Mouse (Mus musculus): ENCODE measurements at regions not wholly inside any gene's neighbourhood (a gene's known extent, or its start where the extent isn't known, plus 50 kb on each side); places are given as distances from the start of the nearest gene placed in this dataset.
"Not testable (repeated sequence)": the region's sequence is repeated elsewhere in the genome, so short reads cannot be mapped to it uniquely, and the experiment has no call there.

DNA sequence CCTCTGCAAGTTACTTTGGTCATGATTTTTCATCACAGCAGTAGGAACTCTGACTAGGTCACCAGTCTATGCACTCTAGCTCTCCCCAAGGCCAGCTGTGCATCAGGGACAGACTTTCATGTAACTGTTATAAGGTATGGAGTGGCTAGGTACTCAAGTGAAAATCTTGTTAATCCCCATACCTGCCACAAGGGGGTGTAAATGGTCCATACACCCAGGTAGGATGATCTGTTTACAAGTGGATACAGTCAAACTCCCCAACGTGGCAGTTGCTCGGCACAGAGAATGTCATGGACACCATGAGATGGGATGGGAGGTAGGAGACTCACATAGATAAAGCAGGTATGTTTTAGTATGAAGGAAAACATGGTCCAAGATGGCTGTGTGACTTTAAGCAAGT lies 187.2 kb upstream of the 5730507C01Rik start:
- not testable (repeated sequence) for H3K4me2 ChIP-seq (replicated peaks; ENCODE audit: low read depth); ATAC-seq; H3K36me3 ChIP-seq (ENCODE audit: control insufficient read depth, insufficient read depth); H3K27ac ChIP-seq (ENCODE audit: low read depth, low read length); H3K9ac ChIP-seq (ENCODE audit: low read depth, low read length); H3K27me3 ChIP-seq (replicated peaks; ENCODE audit: control insufficient read depth, insufficient read depth, low read length); H3K4me1 ChIP-seq (replicated peaks; ENCODE audit: control insufficient read depth, insufficient read depth, low read length); H3K4me3 ChIP-seq (ENCODE audit: low read depth, low read length); H3K9me3 ChIP-seq (ENCODE audit: control insufficient read depth)
- WGBS, result 86% methylated on average over 2 of the region's 2 CpGs

DNA sequence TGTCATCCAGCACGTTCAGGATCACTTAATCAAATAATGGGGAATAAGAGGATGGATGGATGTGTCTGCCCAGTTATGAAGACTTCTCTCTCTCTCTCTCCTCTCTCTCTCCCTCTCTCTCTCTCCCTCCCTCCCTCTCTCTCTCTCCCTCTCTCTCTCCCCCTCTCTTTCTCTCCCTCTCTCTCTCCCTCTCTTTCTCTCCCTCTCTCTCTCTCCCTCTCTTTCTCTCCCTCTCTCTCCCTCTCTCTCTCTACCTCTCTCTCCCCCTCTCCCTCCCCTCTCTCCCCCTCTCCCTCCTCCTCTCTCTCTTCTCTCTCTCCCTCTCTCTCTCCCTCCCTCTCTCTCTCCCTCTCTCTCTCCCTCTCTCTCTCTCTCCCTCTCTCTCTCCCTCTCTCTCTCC lies 167.6 kb upstream of the 5730507C01Rik start:
- not testable (repeated sequence) for H3K27ac ChIP-seq (ENCODE audit: low read depth, low read length); H3K9ac ChIP-seq (ENCODE audit: low read depth, low read length); H3K4me2 ChIP-seq (replicated peaks; ENCODE audit: low read depth); H3K27me3 ChIP-seq (replicated peaks; ENCODE audit: control insufficient read depth, insufficient read depth, low read length); H3K4me3 ChIP-seq (ENCODE audit: low read depth, low read length); H3K4me1 ChIP-seq (replicated peaks; ENCODE audit: control insufficient read depth, insufficient read depth, low read length); H3K9me3 ChIP-seq (ENCODE audit: control insufficient read depth); H3K36me3 ChIP-seq (ENCODE audit: control insufficient read depth, insufficient read depth); ATAC-seq
- WGBS, result 65% methylated on average over 1 of the region's 1 CpGs

DNA sequence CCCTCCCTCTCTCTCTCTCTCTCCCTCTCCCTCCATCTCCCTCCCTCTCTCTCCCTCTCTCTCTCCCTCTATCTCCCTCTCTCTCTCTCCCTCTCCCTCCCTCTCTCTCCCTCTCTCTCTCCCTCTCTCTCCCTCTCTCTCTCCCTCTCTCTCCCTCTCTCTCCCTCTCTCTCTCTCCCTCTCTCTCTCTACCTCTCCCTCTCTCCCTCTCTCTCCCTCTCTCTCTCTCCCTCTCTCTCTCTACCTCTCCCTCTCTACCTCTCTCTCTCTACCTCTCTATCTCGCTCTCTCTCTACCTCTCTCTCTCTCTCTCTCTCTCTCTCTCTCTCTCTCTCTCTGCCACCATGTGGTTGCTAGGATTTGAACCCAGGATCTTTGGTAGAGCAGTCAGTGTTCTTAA lies 167.2 kb upstream of the 5730507C01Rik start:
- not testable (repeated sequence) for H3K4me3 ChIP-seq (ENCODE audit: low read depth, low read length); H3K27ac ChIP-seq (ENCODE audit: low read depth, low read length)

DNA sequence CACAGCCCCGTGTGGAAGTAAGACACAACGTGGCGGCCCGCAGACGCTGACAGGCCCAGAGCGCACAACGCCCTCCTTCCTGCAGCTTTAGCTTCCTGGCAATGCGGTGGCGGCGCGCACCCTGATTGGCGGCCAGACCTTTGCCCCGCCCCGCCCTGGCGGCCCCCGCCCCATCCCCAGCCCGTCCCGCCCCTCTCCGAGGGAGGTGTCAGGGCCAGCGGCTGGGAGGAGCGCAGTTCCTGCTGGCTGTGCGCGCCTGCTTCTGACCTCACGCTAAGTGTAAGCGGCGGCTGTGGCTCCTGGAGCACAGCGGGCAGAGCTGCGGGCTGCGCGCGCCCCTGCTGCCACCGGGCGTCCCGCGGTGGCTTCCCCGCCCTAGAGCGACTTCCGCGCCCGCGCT lies 127.1 kb upstream of the 5730507C01Rik start:
- no peak overlapping the region for H3K4me3 ChIP-seq (ENCODE audit: low read depth, low read length)
- no peak overlapping the region for H3K9ac ChIP-seq (ENCODE audit: low read depth, low read length)
- H3K36me3 ChIP-seq (ENCODE audit: control insufficient read depth, insufficient read depth), result no peaks in the 10 kb centered on the region
- H3K27ac ChIP-seq (ENCODE audit: low read depth, low read length), result no peak overlapping the region
- 12% methylated on average over 40 of the region's 41 CpGs for WGBS
- H3K9me3 ChIP-seq (ENCODE audit: control insufficient read depth), result 0 out of 2 replicates have a peak, but pooled peaks cover 3% of the 10 kb centered on the region
- TF ChIP-seq CTCF (IDR thresholded peaks at IDR 0.05; ENCODE audit: low read depth), result no peak
- no peaks in the 10 kb centered on the region for H3K27me3 ChIP-seq (replicated peaks; ENCODE audit: control insufficient read depth, insufficient read depth, low read length)
- no peak overlapping the region for H3K4me2 ChIP-seq (replicated peaks; ENCODE audit: low read depth)
- H3K4me1 ChIP-seq (replicated peaks; ENCODE audit: control insufficient read depth, insufficient read depth, low read length), result no peaks in the 10 kb centered on the region
- ATAC-seq, result peak; percentile 41; the same call in 1 of the 2 replicates

More for the DNA sequence above, 167.2 kb upstream of the 5730507C01Rik start:
- no CpG with 5 or more reads among the region's 1 CpGs for WGBS
- H3K4me1 ChIP-seq (replicated peaks; ENCODE audit: control insufficient read depth, insufficient read depth, low read length); H3K27me3 ChIP-seq (replicated peaks; ENCODE audit: control insufficient read depth, insufficient read depth, low read length); H3K9ac ChIP-seq (ENCODE audit: low read depth, low read length); H3K4me2 ChIP-seq (replicated peaks; ENCODE audit: low read depth); H3K36me3 ChIP-seq (ENCODE audit: control insufficient read depth, insufficient read depth); H3K9me3 ChIP-seq (ENCODE audit: control insufficient read depth); ATAC-seq: not testable (repeated sequence)

- Histone ChIP-seq H3K36me3 (ENCODE audit: control insufficient read depth, insufficient read depth) (no peaks in the 10 kb centered on the region), H3K4me3 (ENCODE audit: low read depth, low read length) (no peak overlapping the region), H3K4me1 (replicated peaks; ENCODE audit: control insufficient read depth, insufficient read depth, low read length) (no peaks in the 10 kb centered on the region), H3K4me2 (replicated peaks; ENCODE audit: low read depth) (no peak overlapping the region), H3K27ac (ENCODE audit: low read depth, low read length) (no peak overlapping the region), H3K9ac (ENCODE audit: low read depth, low read length) (no peak overlapping the region), H3K9me3 (ENCODE audit: control insufficient read depth) (0 out of 2 replicates have a peak, but pooled peaks cover 3% of the 10 kb centered on the region), H3K27me3 (replicated peaks; ENCODE audit: control insufficient read depth, insufficient read depth, low read length) (no peaks in the 10 kb centered on the region)
- WGBS, result 32% methylated on average over 28 of the region's 28 CpGs
- no peak for TF ChIP-seq CTCF (IDR thresholded peaks at IDR 0.05; ENCODE audit: low read depth)
- no peak for ATAC-seq
These were observed 126.5 kb upstream of the 5730507C01Rik start for GRCm38 (mm10) chr12:18387821-18388220.
